Comparison of ENCODE assay signal across 8 mouse cellular contexts in genomic region chr13:84570984-84571844, GRCm38 (mm10).
DNase-seq lines count a peak whose midpoint lies in the region; ATAC-seq lines count a peak whose summit lies in the region.

No protein-coding gene starts in this region.

- DNase-seq in brain, adult 2 months (ENCODE audit: low read depth, low spot score) = peak; percentile 94
- peak; percentile 84 to 88 for DNase-seq in cerebellum, postnatal 36 days
- peak; percentile 15 to 39 for DNase-seq in left cerebral cortex, adult 9 months (ENCODE audit: low spot score in 2 of 2)
- DNase-seq in adipocyte (ENCODE audit: low spot score) = no peak
- DNase-seq in T-cell, adult 2 months (ENCODE audit: low spot score) = no peak
- no peak for DNase-seq in thymus, postnatal 0 days (ENCODE audit: low spot score)

- no peak overlapping the region for H3K27ac ChIP-seq in heart, embryonic 15.5 days
- peak overlapping the region; percentile 68 for H3K27ac ChIP-seq in neural tube, embryonic 15.5 days (replicated peaks)

- no peaks in the 10 kb centered on the region for H3K27me3 ChIP-seq in heart, embryonic 15.5 days
- no peaks in the 10 kb centered on the region for H3K27me3 ChIP-seq in neural tube, embryonic 15.5 days (replicated peaks)

- no peak overlapping the region for H3K4me3 ChIP-seq in heart, embryonic 15.5 days
- no peak overlapping the region for H3K4me3 ChIP-seq in neural tube, embryonic 15.5 days (replicated peaks)

- H3K36me3 ChIP-seq in heart, embryonic 15.5 days = no peaks in the 10 kb centered on the region
- no peaks in the 10 kb centered on the region for H3K36me3 ChIP-seq in neural tube, embryonic 15.5 days

- no peak overlapping the region for H3K4me2 ChIP-seq in heart, embryonic 15.5 days
- H3K4me2 ChIP-seq in neural tube, embryonic 15.5 days = peak overlapping the region; percentile 26; the same call in 1 of the 2 replicates

- no peak overlapping the region for H3K9ac ChIP-seq in heart, embryonic 15.5 days
- H3K9ac ChIP-seq in neural tube, embryonic 15.5 days (replicated peaks) = no peak overlapping the region

- ATAC-seq in heart, embryonic 15.5 days (replicated peaks; ENCODE audit: insufficient number of reproducible peaks, insufficient read depth, low FRiP score, low read depth) = peak; percentile 39; the same call in 1 of the 2 replicates
- peak; percentile 89 for ATAC-seq in neural tube, embryonic 15.5 days (ENCODE audit: low FRiP score)

- H3K4me1 ChIP-seq in heart, embryonic 15.5 days (replicated peaks) = no peaks in the 10 kb centered on the region
- peaks cover 5% of the 10 kb centered on the region; the same call in 1 of the 2 replicates for H3K4me1 ChIP-seq in neural tube, embryonic 15.5 days

- WGBS in heart, embryonic 15.5 days = 34% methylated on average over 10 of the region's 10 CpGs
- 4% methylated on average over 10 of the region's 10 CpGs for WGBS in neural tube, embryonic 15.5 days

- H3K9me3 ChIP-seq in heart, embryonic 15.5 days (replicated peaks) = no peaks in the 10 kb centered on the region
- H3K9me3 ChIP-seq in neural tube, embryonic 15.5 days (replicated peaks) = no peaks in the 10 kb centered on the region

Comparison
In these comparisons a context has a peak if more than half of its experiments do, and no peak if none do; other contexts are left out.
1. DNase-seq: peak in brain, adult 2 months (single experiment), cerebellum, postnatal 36 days (2 of 2) and left cerebral cortex, adult 9 months (2 of 2); none in adipocyte (single experiment), T-cell, adult 2 months (single experiment) and thymus, postnatal 0 days (single experiment).